Comparison of ENCODE assay signal across 14 mouse cellular contexts in the genomic region with DNA sequence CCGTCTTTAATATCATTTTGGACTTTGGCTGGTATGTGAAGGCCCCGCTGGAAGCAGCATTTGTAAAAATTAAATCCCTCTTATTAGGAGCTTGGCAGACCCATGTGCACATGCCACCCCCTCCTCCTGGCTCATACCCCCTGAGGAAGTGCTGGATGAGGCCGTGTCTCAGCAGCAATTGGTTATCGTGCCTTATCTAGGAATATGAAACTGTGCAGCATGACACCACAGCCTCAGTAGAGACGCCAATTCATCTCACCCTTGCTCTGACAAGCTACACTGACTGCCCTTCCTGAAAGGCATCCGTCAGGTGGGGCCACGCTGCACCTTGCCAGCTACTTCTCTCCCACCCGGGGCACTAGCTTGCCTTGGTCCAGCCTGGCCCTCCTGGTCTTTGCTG. TPM values are rescaled to one million over a fixed set of nuclear protein-coding genes. Genes with fewer than 3 reads are reported as not detected.
DNase-seq lines count a peak whose midpoint lies in the region; ATAC-seq and TF ChIP-seq lines count a peak whose summit lies in the region.
"Had no signal": no experiment of that assay in that cellular context is flagged by ENCODE, and none has a peak within 500 bp of the region (broad histone marks: within the 10 kb centered on the region; RNA-seq: fewer than 3 reads in every experiment).

No protein-coding gene starts in this region.

- no peak overlapping the region for H3K9ac ChIP-seq in intestine, embryonic 16.5 days (ENCODE audit: low read depth, low read length)
- no peak overlapping the region for H3K9ac ChIP-seq in intestine, embryonic 15.5 days
- H3K9ac ChIP-seq in forebrain, embryonic 15.5 days (replicated peaks): no peak overlapping the region
- H3K9ac ChIP-seq in intestine, postnatal 0 days (ENCODE audit: low read depth, low read length): no peak overlapping the region
- no peak overlapping the region for H3K9ac ChIP-seq in neural tube, embryonic 14.5 days (replicated peaks; ENCODE audit: low read depth, low read length)
- H3K9ac ChIP-seq in kidney, embryonic 16.5 days (replicated peaks; ENCODE audit: low read length): no peak overlapping the region
- H3K9ac ChIP-seq: embryonic facial prominence, embryonic 15.5 days; heart, embryonic 15.5 days had no signal

- DNase-seq in thymus, postnatal 10 days (ENCODE audit: low spot score in 2 of 2): no peak
- DNase-seq: adrenal gland, postnatal 36 days; right cerebral cortex, postnatal 25 days; thymus, postnatal 36 days had no signal

- ATAC-seq in intestine, embryonic 16.5 days: peak; percentile 17; the same call in 1 of the 2 replicates
- ATAC-seq in intestine, embryonic 15.5 days: no peak
- no peak for ATAC-seq in forebrain, embryonic 15.5 days (replicated peaks)
- no peak for ATAC-seq in intestine, postnatal 0 days
- ATAC-seq in neural tube, embryonic 14.5 days (ENCODE audit: low read depth): 0 out of 2 replicates have a peak, but pooled peaks have one; percentile 9
- ATAC-seq in kidney, embryonic 16.5 days (ENCODE audit: low FRiP score, low TSS enrichment): no peak
- ATAC-seq: CD4-positive, CD25-positive, alpha-beta regulatory T cell, adult 4 months; Patski had no signal

- no peaks in the 10 kb centered on the region for H3K27me3 ChIP-seq in intestine, embryonic 16.5 days (replicated peaks; ENCODE audit: control insufficient read depth, insufficient read depth, low read length)
- H3K27me3 ChIP-seq in intestine, embryonic 15.5 days (replicated peaks): no peaks in the 10 kb centered on the region
- H3K27me3 ChIP-seq in forebrain, embryonic 15.5 days: no peaks in the 10 kb centered on the region
- no peaks in the 10 kb centered on the region for H3K27me3 ChIP-seq in intestine, postnatal 0 days (replicated peaks; ENCODE audit: control insufficient read depth, insufficient read depth, low read length)
- H3K27me3 ChIP-seq in neural tube, embryonic 14.5 days (ENCODE audit: control insufficient read depth, insufficient read depth, low read length): no peaks in the 10 kb centered on the region
- 0 out of 2 replicates have a peak, but pooled peaks cover 3% of the 10 kb centered on the region for H3K27me3 ChIP-seq in kidney, embryonic 16.5 days (ENCODE audit: insufficient read depth, low read length)
- H3K27me3 ChIP-seq: embryonic facial prominence, embryonic 15.5 days; heart, embryonic 15.5 days; Patski had no signal

- no peak overlapping the region for H3K4me2 ChIP-seq in intestine, embryonic 16.5 days (ENCODE audit: low read depth, low read length)
- H3K4me2 ChIP-seq in intestine, embryonic 15.5 days (replicated peaks): no peak overlapping the region
- H3K4me2 ChIP-seq in forebrain, embryonic 15.5 days (replicated peaks): no peak overlapping the region
- no peak overlapping the region for H3K4me2 ChIP-seq in intestine, postnatal 0 days (replicated peaks; ENCODE audit: low read depth)
- H3K4me2 ChIP-seq in neural tube, embryonic 14.5 days (ENCODE audit: low read depth, low read length): no peak overlapping the region
- H3K4me2 ChIP-seq in kidney, embryonic 16.5 days (replicated peaks; ENCODE audit: low read depth, low read length): no peak overlapping the region
- H3K4me2 ChIP-seq: embryonic facial prominence, embryonic 15.5 days; heart, embryonic 15.5 days had no signal

- H3K9me3 ChIP-seq in intestine, embryonic 16.5 days (ENCODE audit: control insufficient read depth, low read length): no peaks in the 10 kb centered on the region
- H3K9me3 ChIP-seq in intestine, embryonic 15.5 days: no peaks in the 10 kb centered on the region
- H3K9me3 ChIP-seq in forebrain, embryonic 15.5 days: no peaks in the 10 kb centered on the region
- H3K9me3 ChIP-seq in intestine, postnatal 0 days (ENCODE audit: control insufficient read depth): no peaks in the 10 kb centered on the region
- H3K9me3 ChIP-seq in neural tube, embryonic 14.5 days (ENCODE audit: control insufficient read depth, low read length): no peaks in the 10 kb centered on the region
- no peaks in the 10 kb centered on the region for H3K9me3 ChIP-seq in kidney, embryonic 16.5 days (ENCODE audit: low read length)
- H3K9me3 ChIP-seq: embryonic facial prominence, embryonic 15.5 days; heart, embryonic 15.5 days had no signal

- H3K27ac ChIP-seq in intestine, embryonic 16.5 days (ENCODE audit: low read length): peak overlapping the region; percentile 45; the same call in 1 of the 2 replicates
- no peak overlapping the region for H3K27ac ChIP-seq in intestine, embryonic 15.5 days
- 0 out of 2 replicates have a peak overlapping the region, but pooled peaks have one; percentile 31 for H3K27ac ChIP-seq in forebrain, embryonic 15.5 days (replicated peaks)
- H3K27ac ChIP-seq in intestine, postnatal 0 days (ENCODE audit: low read depth, low read length): peak overlapping the region; percentile 60
- peak overlapping the region; percentile 73 for H3K27ac ChIP-seq in neural tube, embryonic 14.5 days (ENCODE audit: low read depth, low read length)
- H3K27ac ChIP-seq in kidney, embryonic 16.5 days (ENCODE audit: low read length): no peak overlapping the region
- H3K27ac ChIP-seq: embryonic facial prominence, embryonic 15.5 days; heart, embryonic 15.5 days had no signal

- H3K36me3 ChIP-seq in intestine, embryonic 16.5 days (ENCODE audit: control insufficient read depth, insufficient read depth, low read length): peaks cover 2% of the 10 kb centered on the region; the same call in 1 of the 2 replicates
- no peaks in the 10 kb centered on the region for H3K36me3 ChIP-seq in intestine, embryonic 15.5 days
- H3K36me3 ChIP-seq in forebrain, embryonic 15.5 days: no peaks in the 10 kb centered on the region
- H3K36me3 ChIP-seq in intestine, postnatal 0 days (ENCODE audit: control insufficient read depth, insufficient read depth): peaks cover 18% of the 10 kb centered on the region; the same call in 1 of the 2 replicates
- no peaks in the 10 kb centered on the region for H3K36me3 ChIP-seq in neural tube, embryonic 14.5 days (ENCODE audit: control insufficient read depth, insufficient read depth, low read length)
- H3K36me3 ChIP-seq in kidney, embryonic 16.5 days (ENCODE audit: insufficient read depth, low read length): peaks cover 2% of the 10 kb centered on the region; the same call in 1 of the 2 replicates

- peaks cover 24% of the 10 kb centered on the region for H3K4me1 ChIP-seq in intestine, embryonic 16.5 days (ENCODE audit: control insufficient read depth, insufficient read depth, low read length)
- H3K4me1 ChIP-seq in intestine, embryonic 15.5 days (replicated peaks): peaks cover 24% of the 10 kb centered on the region
- peaks cover 42% of the 10 kb centered on the region for H3K4me1 ChIP-seq in forebrain, embryonic 15.5 days
- peaks cover 10% of the 10 kb centered on the region; the same call in 1 of the 2 replicates for H3K4me1 ChIP-seq in intestine, postnatal 0 days (replicated peaks; ENCODE audit: control insufficient read depth, insufficient read depth, low read length)
- peaks cover 37% of the 10 kb centered on the region for H3K4me1 ChIP-seq in neural tube, embryonic 14.5 days (ENCODE audit: control insufficient read depth, insufficient read depth, low read length)
- peaks cover 19% of the 10 kb centered on the region for H3K4me1 ChIP-seq in kidney, embryonic 16.5 days (ENCODE audit: insufficient read depth, low read length)

- no peak overlapping the region for H3K4me3 ChIP-seq in intestine, embryonic 16.5 days (ENCODE audit: low read length)
- no peak overlapping the region for H3K4me3 ChIP-seq in intestine, embryonic 15.5 days (replicated peaks)
- H3K4me3 ChIP-seq in forebrain, embryonic 15.5 days: no peak overlapping the region
- H3K4me3 ChIP-seq in intestine, postnatal 0 days (ENCODE audit: low read depth, low read length): no peak overlapping the region
- no peak overlapping the region for H3K4me3 ChIP-seq in neural tube, embryonic 14.5 days (ENCODE audit: low read depth, low read length)
- no peak overlapping the region for H3K4me3 ChIP-seq in kidney, embryonic 16.5 days (ENCODE audit: low read length)
- H3K4me3 ChIP-seq: embryonic facial prominence, embryonic 15.5 days; heart, embryonic 15.5 days had no signal

- TF ChIP-seq CTCF in intestine, postnatal 0 days (IDR thresholded peaks at IDR 0.05; ENCODE audit: low read depth): no peak

- WGBS in intestine, embryonic 16.5 days: 63% methylated on average over 8 of the region's 8 CpGs
- WGBS in intestine, embryonic 15.5 days: 66% methylated on average over 8 of the region's 8 CpGs
- 41% methylated on average over 8 of the region's 8 CpGs for WGBS in forebrain, embryonic 15.5 days
- WGBS in intestine, postnatal 0 days: 58% methylated on average over 8 of the region's 8 CpGs
- 51% methylated on average over 8 of the region's 8 CpGs for WGBS in neural tube, embryonic 14.5 days
- 88% methylated on average over 8 of the region's 8 CpGs for WGBS in kidney, embryonic 16.5 days

RNA-seq across cellular contexts. Expression of a gene that starts 35.6 kb away (rescaled TPM):
- polyA plus RNA-seq in intestine, embryonic 16.5 days (2015; fragmentation: Nextera tagmentation; extraction: Ambion mirVana): 40.7 and 45.0 TPM in 2 replicates
- polyA plus RNA-seq in intestine, embryonic 15.5 days (2015; fragmentation: Nextera tagmentation; extraction: Ambion mirVana): 44.8 and 46.5 TPM in 2 replicates
- 78.7 and 81.2 TPM in 2 replicates for polyA plus RNA-seq in forebrain, embryonic 15.5 days (2015; fragmentation: Nextera tagmentation; extraction: Ambion mirVana)
- 22.1 and 22.7 TPM in 2 replicates for polyA plus RNA-seq in intestine, postnatal 0 days (2015; fragmentation: Nextera tagmentation; extraction: Ambion mirVana)
- polyA plus RNA-seq in neural tube, embryonic 14.5 days (2014; fragmentation: Nextera tagmentation; extraction: Ambion mirVana): 81.3 and 87.5 TPM in 2 replicates
- polyA plus RNA-seq in kidney, embryonic 16.5 days (2015; fragmentation: Nextera tagmentation; extraction: Ambion mirVana): 61.0 and 64.8 TPM in 2 replicates

Comparison
In these comparisons a context has a peak if more than half of its experiments do, and no peak if none do; other contexts are left out.
1. ATAC-seq: peak in intestine, embryonic 16.5 days (single experiment) and neural tube, embryonic 14.5 days (single experiment); none in intestine, embryonic 15.5 days (single experiment), forebrain, embryonic 15.5 days (single experiment), intestine, postnatal 0 days (single experiment) and kidney, embryonic 16.5 days (single experiment).
2. H3K27ac ChIP-seq: peak in intestine, embryonic 16.5 days (single experiment), forebrain, embryonic 15.5 days (single experiment), intestine, postnatal 0 days (single experiment) and neural tube, embryonic 14.5 days (single experiment); none in intestine, embryonic 15.5 days (single experiment) and kidney, embryonic 16.5 days (single experiment).